11 mouse cellular contexts compared by ENCODE assay signal in genomic region chr6:128275506-128276064, GRCm38 (mm10). TPM values are rescaled to one million over a fixed set of nuclear protein-coding genes. Genes with fewer than 3 reads are reported as not detected.
DNase-seq lines count a peak whose midpoint lies in the region; ATAC-seq and TF ChIP-seq lines count a peak whose summit lies in the region.
"Had no signal": no experiment of that assay in that cellular context is flagged by ENCODE, and none has a peak within 500 bp of the region (broad histone marks: within the 10 kb centered on the region; RNA-seq: fewer than 3 reads in every experiment).

No protein-coding gene starts in this region.

- WGBS in heart, embryonic 10.5 days: 81% methylated on average over 8 of the region's 8 CpGs
- WGBS in limb, embryonic 14.5 days: 80% methylated on average over 8 of the region's 8 CpGs
- WGBS in midbrain, embryonic 16.5 days: 93% methylated on average over 8 of the region's 8 CpGs

- H3K4me1 ChIP-seq in heart, embryonic 10.5 days: peaks cover 17% of the 10 kb centered on the region
- H3K4me1 ChIP-seq in limb, embryonic 14.5 days (ENCODE audit: control insufficient read depth, insufficient read depth, low read length): peaks cover 5% of the 10 kb centered on the region; the same call in 1 of the 2 replicates
- H3K4me1 ChIP-seq in midbrain, embryonic 16.5 days (ENCODE audit: control insufficient read depth, insufficient read depth, low read length): no peaks in the 10 kb centered on the region

- DNase-seq in heart, postnatal 10 days: peak; percentile 22 to 31
- DNase-seq in heart, embryonic 10.5 days (ENCODE audit: low spot score): no peak
- DNase-seq in 3134 (ENCODE audit: extremely low read depth, insufficient read length, low spot score): peak; percentile 84
- DNase-seq in adrenal gland, postnatal 10 days: peak; percentile 72
- no peak for DNase-seq in limb, embryonic 14.5 days (ENCODE audit: low spot score)
- no peak for DNase-seq in left cerebral cortex, adult 18-20 months (ENCODE audit: low spot score in 2 of 2)
- DNase-seq: lung, embryonic 14.5 days had no signal

- H3K9ac ChIP-seq in limb, embryonic 14.5 days (ENCODE audit: low read depth, low read length, severe bottlenecking): no peak overlapping the region
- H3K9ac ChIP-seq in midbrain, embryonic 16.5 days (ENCODE audit: low read depth, low read length): no peak overlapping the region
- H3K9ac ChIP-seq: embryonic facial prominence, embryonic 13.5 days; lung, embryonic 14.5 days had no signal

- H3K4me2 ChIP-seq in limb, embryonic 14.5 days (replicated peaks; ENCODE audit: low read depth, low read length, severe bottlenecking): no peak overlapping the region
- no peak overlapping the region for H3K4me2 ChIP-seq in midbrain, embryonic 16.5 days (ENCODE audit: low read length)
- H3K4me2 ChIP-seq: embryonic facial prominence, embryonic 13.5 days; lung, embryonic 14.5 days had no signal

- H3K9me3 ChIP-seq in heart, embryonic 10.5 days: no peaks in the 10 kb centered on the region
- H3K9me3 ChIP-seq in limb, embryonic 14.5 days (ENCODE audit: control insufficient read depth, low read length): no peaks in the 10 kb centered on the region
- no peaks in the 10 kb centered on the region for H3K9me3 ChIP-seq in midbrain, embryonic 16.5 days (replicated peaks; ENCODE audit: control insufficient read depth, low read length, poor library complexity, severe bottlenecking)
- H3K9me3 ChIP-seq: embryonic facial prominence, embryonic 13.5 days had no signal

- no peak overlapping the region for H3K27ac ChIP-seq in heart, embryonic 10.5 days
- H3K27ac ChIP-seq in limb, embryonic 14.5 days (replicated peaks; ENCODE audit: low read depth, low read length): no peak overlapping the region
- H3K27ac ChIP-seq in midbrain, embryonic 16.5 days (ENCODE audit: low read length): no peak overlapping the region
- H3K27ac ChIP-seq: embryonic facial prominence, embryonic 13.5 days had no signal

- no peak overlapping the region for H3K4me3 ChIP-seq in heart, embryonic 10.5 days
- no peak overlapping the region for H3K4me3 ChIP-seq in limb, embryonic 14.5 days (replicated peaks; ENCODE audit: low read length)
- no peak overlapping the region for H3K4me3 ChIP-seq in midbrain, embryonic 16.5 days (ENCODE audit: low read depth, low read length)
- H3K4me3 ChIP-seq: embryonic facial prominence, embryonic 13.5 days had no signal

- H3K27me3 ChIP-seq in heart, embryonic 10.5 days (ENCODE audit: insufficient read depth, poor library complexity, severe bottlenecking): no peaks in the 10 kb centered on the region
- H3K27me3 ChIP-seq in limb, embryonic 14.5 days (ENCODE audit: control insufficient read depth, insufficient read depth, low read length): no peaks in the 10 kb centered on the region
- no peaks in the 10 kb centered on the region for H3K27me3 ChIP-seq in midbrain, embryonic 16.5 days (ENCODE audit: control insufficient read depth, insufficient read depth, low read depth, low read length)
- H3K27me3 ChIP-seq: embryonic facial prominence, embryonic 13.5 days had no signal

- intact Hi-C loops in heart, postnatal 10 days (cut with DNase I): no loop called here

- H3K36me3 ChIP-seq in heart, embryonic 10.5 days: 0 out of 2 replicates have a peak, but pooled peaks cover 5% of the 10 kb centered on the region
- no peaks in the 10 kb centered on the region for H3K36me3 ChIP-seq in limb, embryonic 14.5 days (ENCODE audit: control insufficient read depth, insufficient read depth, low read length)
- H3K36me3 ChIP-seq in midbrain, embryonic 16.5 days (ENCODE audit: control insufficient read depth, insufficient read depth, low read length): no peaks in the 10 kb centered on the region
- H3K36me3 ChIP-seq: embryonic facial prominence, embryonic 13.5 days had no signal

- ATAC-seq in limb, embryonic 14.5 days (ENCODE audit: low FRiP score, low read depth): 0 out of 2 replicates have a peak, but pooled peaks have one; percentile 6
- ATAC-seq in megakaryocyte, adult 5-6 weeks (ENCODE audit: poor library complexity, severe bottlenecking): no peak
- ATAC-seq in midbrain, embryonic 16.5 days: no peak

- no peak for TF ChIP-seq POLR2A in limb, embryonic 14.5 days (IDR thresholded peaks at IDR 0.05; ENCODE audit: borderline replicate concordance, extremely low read depth, insufficient read depth, insufficient read length)

RNA-seq across cellular contexts. Expression of gene Tead4, which starts 25.0 kb away (rescaled TPM):
- total RNA-seq in heart, postnatal 10 days (2021): 1 to 10 TPM; 5.7 to 6.1 TPM
- 4.2 and 4.9 TPM in 2 replicates for polyA plus RNA-seq in heart, embryonic 10.5 days (2016; fragmentation: Nextera tagmentation; extraction: Ambion mirVana)
- total RNA-seq in adrenal gland, postnatal 10 days (2021): 1 to 10 TPM; 4.4 to 4.6 TPM
- 4.6 and 5.3 TPM in 2 replicates for polyA plus RNA-seq in limb, embryonic 14.5 days (2012; rRNA removed)
- polyA plus RNA-seq in limb, embryonic 14.5 days (2014; fragmentation: Nextera tagmentation; extraction: Ambion mirVana): 3.7 and 5.8 TPM in 2 replicates
- 0.05 TPM in 1 of 2 replicates, not detected in the other for total RNA-seq in megakaryocyte, adult 5-6 weeks (2015)
- total RNA-seq in megakaryocyte, adult 5-6 weeks (2017): 0.07 and 0.20 TPM in 2 replicates
- 1 to 10 TPM in 1 of 2 experiments, under 1 TPM in 1; 0.56 to 1.9 TPM for total RNA-seq in left cerebral cortex, adult 18-20 months (2021)
- 0.58 and 0.65 TPM in 2 replicates for polyA plus RNA-seq in midbrain, embryonic 16.5 days (2015; fragmentation: Nextera tagmentation; extraction: Ambion mirVana)
- total RNA-seq: neutrophil, adult 5-6 weeks had no signal

Comparison
In these comparisons a context has a peak if more than half of its experiments do, and no peak if none do; other contexts are left out.
1. DNase-seq: peak in heart, postnatal 10 days (2 of 2), 3134 (single experiment) and adrenal gland, postnatal 10 days (single experiment); none in heart, embryonic 10.5 days (single experiment), limb, embryonic 14.5 days (single experiment) and left cerebral cortex, adult 18-20 months (0 of 2).